Mouse (Mus musculus) v-Abl transformed pro-B cells (cell line): ENCODE measurements around the gene Celf3.

ENCODE experiments used
- in situ Hi-C, 2 experiments: fragments of 400-800 bp; cut with MboI; formaldehyde crosslinking; loops; one replicate each; pipeline ENCODE4 v1.15.1; 2025; ENCODE audit not compliant: unreplicated experiment in 2 of 2

Gene Celf3

DNA sequence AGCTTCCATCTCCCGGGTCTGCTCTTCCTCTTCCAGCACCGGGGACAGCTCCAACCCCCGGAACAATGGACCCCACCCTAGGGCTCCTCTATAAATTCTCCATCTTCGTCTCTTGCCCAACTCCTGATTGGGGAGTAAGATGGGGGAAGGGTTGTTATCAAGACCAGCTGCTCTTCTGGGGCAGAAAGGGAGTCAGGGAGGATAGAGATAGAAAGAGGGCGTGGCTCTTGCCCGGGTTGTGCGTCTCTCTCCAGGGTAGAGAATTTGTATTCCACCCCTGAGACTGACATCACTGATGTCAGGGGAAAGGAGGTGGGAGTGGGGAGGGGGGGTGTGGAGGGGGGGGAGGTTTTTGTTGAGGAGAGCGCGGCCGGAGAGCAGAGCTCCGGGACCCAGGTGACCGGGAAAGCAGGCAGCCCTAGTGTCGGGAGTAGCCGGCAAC, at the start of gene Celf3:
Celf3 (plus strand) TSS at position 315 of the 442 bp plus-strand sequence.
- in situ Hi-C loops = no loop called here

- in situ Hi-C loops = no loop called here
Observed at GRCm38 (mm10) chr3:94430980-94431379, 47.1 kb upstream of the Celf3 start.

DNA sequence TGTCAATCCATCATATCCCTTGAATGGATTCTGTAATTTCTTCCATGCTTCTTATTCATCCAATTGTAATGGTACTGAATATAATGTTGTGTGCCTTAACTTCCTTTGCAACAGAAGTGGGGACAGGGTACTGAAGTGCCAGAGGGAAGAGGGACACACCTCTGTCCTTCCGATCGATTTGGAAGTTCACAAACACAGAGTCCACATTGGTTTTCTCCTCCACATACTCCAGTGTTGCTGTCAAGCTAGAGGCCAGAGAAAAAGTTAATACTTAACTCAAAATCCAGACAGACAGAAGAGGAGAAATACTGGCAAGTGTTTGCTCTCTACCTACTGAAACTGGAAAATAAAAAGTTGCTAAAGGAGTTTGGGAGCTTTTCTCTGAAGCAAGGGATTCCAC, 43.8 kb upstream of the Celf3 start:
- in situ Hi-C loops = no loop called here

GRCm38 (mm10) chr3:94436420-94436819, 41.7 kb upstream of the Celf3 start:
- in situ Hi-C loops = no loop called here

DNA sequence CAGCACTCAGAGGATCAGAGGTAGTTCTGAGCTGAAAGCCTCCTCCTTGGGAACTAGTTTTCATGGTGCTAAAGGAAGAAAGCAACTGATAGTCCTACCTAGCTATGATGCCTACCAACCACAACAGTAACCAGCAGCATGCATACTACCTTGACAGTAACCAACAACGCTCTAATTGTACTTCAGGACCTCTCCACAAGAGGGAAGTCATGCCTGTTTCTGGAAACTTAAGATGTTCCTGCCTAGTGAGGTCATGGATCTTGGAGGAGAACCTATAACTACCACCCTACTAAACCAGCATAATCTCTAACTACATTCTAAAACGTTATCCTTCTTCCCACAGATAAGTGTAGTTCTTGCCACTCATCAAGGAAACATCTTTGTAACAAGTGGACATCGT, 36.9 kb upstream of the Celf3 start:
- in situ Hi-C loops = no loop called here

GRCm38 (mm10) chr3:94442951-94443596, 35.0 kb upstream of the Celf3 start, which contains the start of gene Mrpl9:
Gene Mrpl9, plus strand, starts transcription at chr3:94443318.
- in situ Hi-C loops = no loop called here

DNA sequence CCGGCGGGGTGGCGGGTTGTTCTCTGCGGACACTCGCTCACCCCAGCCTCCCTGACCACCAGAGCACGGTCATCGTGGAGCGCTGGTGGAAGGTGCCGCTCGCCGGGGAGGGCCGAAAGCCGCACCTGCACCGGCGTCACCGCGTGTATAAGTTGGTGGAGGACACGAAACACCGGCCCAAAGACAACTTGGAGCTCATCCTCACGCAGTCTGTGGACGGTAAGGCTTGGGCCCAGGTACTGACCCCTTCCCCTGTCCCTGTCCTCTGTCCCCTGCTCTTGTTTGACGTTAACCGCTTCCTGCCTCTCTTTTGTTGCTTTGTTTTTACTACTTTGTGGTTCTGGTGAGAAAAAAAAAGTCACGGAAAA, 34.5 kb upstream of the Celf3 start, which contains the start of gene Oaz3:
Oaz3 (minus strand) TSS at position 319 of the 368 bp plus-strand sequence.
- in situ Hi-C loops = no loop called here

DNA sequence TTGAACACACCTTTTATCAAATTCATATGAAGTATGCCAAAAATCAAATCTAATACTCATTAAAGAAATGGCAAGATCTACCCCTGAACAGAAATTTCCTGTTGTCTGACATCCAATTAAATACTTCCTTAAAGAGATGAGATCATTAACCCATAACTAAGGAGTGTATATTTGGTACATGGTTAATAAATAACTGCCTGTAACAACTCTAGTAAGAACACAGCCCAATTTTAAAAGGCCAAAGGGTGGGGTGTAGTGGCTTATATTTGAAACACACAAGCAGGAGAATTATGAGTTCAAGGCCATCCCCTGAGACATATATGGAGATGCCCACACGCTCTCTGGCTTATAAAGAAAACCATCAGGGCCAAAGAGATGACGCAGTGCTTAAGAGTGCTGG, 28.7 kb upstream of the Celf3 start:
- in situ Hi-C loops = no loop called here

DNA sequence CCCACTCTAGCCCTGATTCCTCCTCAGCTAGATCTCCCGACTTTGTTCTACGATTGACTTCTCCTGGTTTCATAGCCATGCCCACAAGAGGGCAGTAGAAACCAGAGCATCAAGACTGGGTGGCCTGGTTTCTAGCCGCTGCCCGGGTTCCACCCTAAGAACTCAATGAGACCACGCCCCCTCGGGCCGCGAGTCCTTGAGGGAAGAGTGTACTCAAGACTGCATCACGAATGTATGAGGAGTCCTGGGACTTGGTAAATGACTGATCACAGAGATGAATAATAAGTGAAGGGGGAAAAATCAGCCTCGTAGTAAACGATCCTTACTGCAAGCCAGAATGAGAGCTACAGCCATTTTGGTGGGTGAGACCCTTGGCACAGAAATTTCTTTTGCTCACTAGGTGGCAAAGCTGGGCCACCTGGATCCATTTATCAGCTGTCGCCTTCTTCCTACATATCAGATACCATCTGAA, 21.5 kb upstream of the Celf3 start:
- in situ Hi-C loops = loop anchor here (5.0 to 10.0 kb wide), 4 partner anchors 146 to 448 kb away; no protein-coding TSS in a partner anchor

DNA sequence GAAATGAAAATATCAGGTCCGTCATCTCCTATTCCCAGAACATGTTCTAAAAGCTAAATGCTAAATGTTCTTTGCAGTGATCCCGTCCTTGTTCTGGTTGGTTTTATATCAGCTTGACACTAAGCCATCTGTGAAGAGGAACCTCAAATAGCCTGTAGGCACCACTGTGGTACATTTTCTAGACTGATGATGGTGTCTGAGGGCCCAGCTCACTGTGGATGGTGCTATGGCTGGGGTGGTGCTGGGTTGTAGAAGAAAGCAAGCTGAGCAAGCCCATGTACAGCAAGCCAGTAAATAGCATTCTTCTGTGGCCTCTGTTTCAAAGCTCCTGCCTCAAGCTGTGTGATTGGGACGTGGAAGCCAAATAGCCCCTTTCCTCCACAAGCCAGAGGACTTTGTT, 21.0 kb upstream of the Celf3 start:
- in situ Hi-C loops = loop anchor here (5.0 to 10.0 kb wide), 4 partner anchors 145 to 448 kb away; no protein-coding TSS in a partner anchor

DNA sequence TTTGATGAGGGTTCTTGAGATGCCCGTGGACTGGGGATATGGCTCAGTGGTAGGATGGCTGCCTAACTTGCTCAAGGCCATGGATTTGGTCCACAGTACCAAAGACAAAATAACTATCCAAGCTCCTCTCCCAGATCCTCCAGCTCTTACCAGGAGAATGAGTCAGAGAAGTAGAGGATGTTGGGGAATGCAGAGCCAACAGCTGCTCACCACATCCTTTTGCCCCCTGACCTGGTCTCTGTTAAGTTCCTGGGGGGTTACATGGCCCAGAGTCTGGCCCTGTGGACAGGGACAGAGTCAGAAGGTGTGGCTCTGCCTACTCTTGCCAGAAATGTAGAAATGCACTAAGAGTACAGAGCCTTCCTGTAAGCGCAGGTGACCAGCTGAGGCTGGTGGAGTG, 18.3 kb upstream of the Celf3 start:
- in situ Hi-C loops = loop anchor here (5.0 to 10.0 kb wide), 4 partner anchors 142 to 445 kb away; no protein-coding TSS in a partner anchor

- in situ Hi-C loops = no loop called here
Observed at GRCm38 (mm10) chr3:94463926-94464578, 14.0 kb upstream of the Celf3 start.

GRCm38 (mm10) chr3:94465632-94466430, 12.3 kb upstream of the Celf3 start:
- in situ Hi-C loops = no loop called here

- in situ Hi-C loops = no loop called here
Observed at GRCm38 (mm10) chr3:94468931-94469330, 9.2 kb upstream of the Celf3 start.

- in situ Hi-C loops = no loop called here
Observed at GRCm38 (mm10) chr3:94472447-94473114, 5.5 kb upstream of the Celf3 start.

- in situ Hi-C loops = no loop called here
Observed at GRCm38 (mm10) chr3:94473115-94473505, 5.0 kb upstream of the Celf3 start.

DNA sequence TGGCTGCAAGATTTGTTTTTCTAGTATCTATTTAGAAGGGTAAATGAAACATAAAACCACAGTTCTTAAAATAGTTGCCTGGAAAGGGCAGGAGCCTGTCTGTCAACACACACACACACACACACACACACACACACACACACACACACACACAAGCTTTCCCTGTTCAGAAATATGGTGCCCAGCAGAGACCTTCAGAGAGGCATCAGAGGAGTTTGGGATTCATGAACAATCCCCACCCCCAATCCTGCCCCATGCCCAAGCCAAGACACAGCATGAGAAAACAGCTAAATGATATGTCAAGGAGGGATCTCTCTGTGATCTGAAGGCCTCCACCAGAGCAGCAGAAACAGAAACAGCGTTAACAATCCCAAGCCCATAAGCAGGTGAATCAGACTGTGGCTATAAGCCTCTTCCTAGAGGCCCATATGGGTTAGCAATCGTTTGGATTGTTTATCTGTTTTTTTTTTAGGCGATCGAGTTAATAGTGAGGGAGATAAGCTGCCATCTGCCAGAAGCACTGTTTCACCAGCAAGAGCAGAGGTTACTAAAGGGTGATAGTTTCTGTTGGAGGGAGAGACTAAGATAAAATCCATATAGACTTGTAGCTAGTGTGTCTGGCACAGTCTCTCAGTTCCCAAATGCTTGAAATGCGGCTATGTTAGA, 4.4 kb upstream of the Celf3 start:
- in situ Hi-C loops = no loop called here

DNA sequence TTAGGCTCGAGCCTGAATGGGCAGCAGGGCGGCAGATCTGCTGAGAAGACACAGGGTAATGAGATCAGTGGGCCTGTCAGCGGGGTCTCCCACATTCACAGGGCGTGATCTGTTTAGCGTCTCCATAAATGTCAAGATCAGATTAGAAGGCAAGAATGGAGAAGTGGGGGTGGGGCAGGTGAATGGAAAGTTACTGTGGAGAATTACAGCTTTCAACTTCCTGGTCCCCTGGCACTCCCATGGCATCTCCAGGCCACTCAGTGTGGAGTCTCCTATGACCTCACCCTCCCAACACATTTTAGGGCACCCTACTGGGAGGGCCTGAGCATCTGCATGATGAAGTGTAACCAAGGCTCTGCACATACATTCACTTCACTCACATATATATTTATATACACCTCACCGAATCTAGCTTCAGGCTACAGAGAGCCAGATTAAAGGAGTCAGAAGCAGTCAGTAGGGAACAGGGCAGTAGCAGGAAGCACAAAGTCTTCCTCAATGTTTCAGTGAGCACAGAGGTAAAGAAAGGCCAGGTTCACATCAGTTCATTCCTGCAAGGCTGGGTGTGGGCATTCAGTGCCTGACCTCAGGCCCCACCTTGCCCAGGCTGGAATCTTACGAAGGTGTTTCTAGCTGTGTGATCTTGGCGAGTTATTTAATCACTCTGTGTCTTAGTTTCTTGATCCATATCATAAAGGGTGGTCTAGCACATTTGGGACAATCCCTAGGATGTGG, 1.6 kb upstream of the Celf3 start:
- in situ Hi-C loops = no loop called here

- in situ Hi-C loops = no loop called here
Observed at GRCm38 (mm10) chr3:94477444-94477843, 651 bp upstream of the Celf3 start.
